9 mouse cellular contexts compared by ENCODE assay signal in genomic region chr6:56049104-56049503, GRCm38 (mm10). TPM values are rescaled to one million over a fixed set of nuclear protein-coding genes. Genes with fewer than 3 reads are reported as not detected.
DNase-seq lines count a peak whose midpoint lies in the region; ATAC-seq and TF ChIP-seq lines count a peak whose summit lies in the region.
"Had no signal": no experiment of that assay in that cellular context is flagged by ENCODE, and none has a peak within 500 bp of the region (broad histone marks: within the 10 kb centered on the region; RNA-seq: fewer than 3 reads in every experiment).

No protein-coding gene starts in this region.

- no peak for TF ChIP-seq POLR2A in liver, adult 2 months (IDR thresholded peaks at IDR 0.05; ENCODE audit: extremely low read depth, insufficient read depth, low read length)
- TF ChIP-seq POLR2A in cortical plate, adult 2 months (IDR thresholded peaks at IDR 0.05; ENCODE audit: extremely low read depth, insufficient read depth, low read length), result no peak

- H3K36me3 ChIP-seq in liver, adult 2 months (ENCODE audit: control insufficient read depth, insufficient read depth, low read length), result no peaks in the 10 kb centered on the region
- H3K36me3 ChIP-seq: embryonic facial prominence, embryonic 15.5 days had no signal

- peak; percentile 1 for DNase-seq in CD4-positive, CD25-positive, alpha-beta regulatory T cell, adult 2 months (ENCODE audit: low read depth, low spot score)
- peak; percentile 32 for DNase-seq in liver, adult 2 months (ENCODE audit: extremely low read depth, low read depth, low spot score)
- DNase-seq in liver, result no peak
- DNase-seq in induced T-regulatory cell, adult 2 months (ENCODE audit: low read depth), result peak; percentile 15
- DNase-seq in retina, postnatal 7 days (ENCODE audit: low read depth, low spot score), result peak; percentile 37
- DNase-seq in ovary, postnatal 36 days (ENCODE audit: low spot score), result no peak

- H3K27me3 ChIP-seq in liver, adult 2 months (ENCODE audit: control insufficient read depth, insufficient read depth, low read length), result no peaks in the 10 kb centered on the region
- H3K27me3 ChIP-seq: embryonic facial prominence, embryonic 15.5 days had no signal

- H3K4me3 ChIP-seq in liver, adult 2 months (ENCODE audit: insufficient read depth, low read depth, low read length), result no peak overlapping the region
- H3K4me3 ChIP-seq in cortical plate, adult 2 months (ENCODE audit: insufficient read depth, low read length), result no peak overlapping the region
- H3K4me3 ChIP-seq: embryonic facial prominence, embryonic 15.5 days had no signal

- TF ChIP-seq CTCF in liver, adult 2 months (IDR thresholded peaks at IDR 0.05; ENCODE audit: low read depth, low read length), result no peak; the same call in 1 of the 2 replicates
- TF ChIP-seq CTCF in cortical plate, adult 2 months (IDR thresholded peaks at IDR 0.05; ENCODE audit: extremely low read depth, insufficient read depth, low read length), result peak; percentile 43; the same call in 1 of the 2 replicates

- no peak for ATAC-seq in CD4-positive, CD25-positive, alpha-beta regulatory T cell, adult 4 months

- H3K79me2 ChIP-seq in liver, adult 2 months (ENCODE audit: control insufficient read depth, insufficient read depth, low read length), result no peaks in the 10 kb centered on the region

- no peak overlapping the region for H3K27ac ChIP-seq in liver, adult 2 months (replicated peaks; ENCODE audit: insufficient read depth, low read depth, low read length)
- no peak overlapping the region for H3K27ac ChIP-seq in cortical plate, adult 2 months (ENCODE audit: insufficient read depth, low read length)
- H3K27ac ChIP-seq: embryonic facial prominence, embryonic 15.5 days had no signal

- H3K4me1 ChIP-seq in liver, adult 2 months (ENCODE audit: control insufficient read depth, insufficient read depth, low read length), result no peaks in the 10 kb centered on the region
- H3K4me1 ChIP-seq in cortical plate, adult 2 months (ENCODE audit: control insufficient read depth, insufficient read depth, low read length), result no peaks in the 10 kb centered on the region
- H3K4me1 ChIP-seq: embryonic facial prominence, embryonic 15.5 days had no signal

- no peak overlapping the region for H3K9ac ChIP-seq in liver, adult 2 months (ENCODE audit: low read depth, low read length)
- H3K9ac ChIP-seq: embryonic facial prominence, embryonic 15.5 days had no signal

- 23% methylated on average over 4 of the region's 4 CpGs for WGBS in liver, adult 2 months

RNA-seq across cellular contexts. Expression of gene Ppp1r17, which starts 31.8 kb away (rescaled TPM):
- polyA plus RNA-seq in CD4-positive, CD25-positive, alpha-beta regulatory T cell, adult 4 months (2017; shearing (Covaris generic)), result not detected
- total RNA-seq in liver, adult 2 months (2014; rRNA removed), result not detected in 2 replicates
- not detected in 2 replicates for polyA plus RNA-seq in liver, adult 2 months (2012; rRNA removed)
- 0.08 and 0.11 TPM in 2 replicates for polyA plus RNA-seq in cortical plate, adult 2 months (2012; rRNA removed)
- polyA plus RNA-seq: embryonic facial prominence, embryonic 15.5 days had no signal

Comparison
In these comparisons a context has a peak if more than half of its experiments do, and no peak if none do; other contexts are left out.
1. DNase-seq: peak in CD4-positive, CD25-positive, alpha-beta regulatory T cell, adult 2 months (single experiment), liver, adult 2 months (single experiment), induced T-regulatory cell, adult 2 months (single experiment) and retina, postnatal 7 days (single experiment); none in liver (single experiment) and ovary, postnatal 36 days (single experiment).